10 mouse cellular contexts compared by ENCODE assay signal in genomic region chr4:47698514-47698913, GRCm38 (mm10).
A peak's percentile ranks its signal among the peaks of the same experiment; 100 is the strongest.
DNase-seq lines count a peak whose midpoint lies in the region; ATAC-seq and TF ChIP-seq lines count a peak whose summit lies in the region.
"Had no signal": no experiment of that assay in that cellular context is flagged by ENCODE, and none has a peak within 500 bp of the region (broad histone marks: within the 10 kb centered on the region; RNA-seq: fewer than 3 reads in every experiment).

No protein-coding gene starts in this region.

- no peak overlapping the region for H3K9ac ChIP-seq in lung, embryonic 14.5 days
- no peak overlapping the region for H3K9ac ChIP-seq in forebrain, embryonic 16.5 days (replicated peaks; ENCODE audit: low read depth, low read length)
- no peak overlapping the region for H3K9ac ChIP-seq in neural tube, embryonic 14.5 days (replicated peaks; ENCODE audit: low read depth, low read length)
- H3K9ac ChIP-seq: embryonic facial prominence, embryonic 15.5 days; liver, embryonic 15.5 days had no signal

- no peak for ATAC-seq in lung, embryonic 14.5 days (ENCODE audit: insufficient read depth)
- peak; percentile 87 for ATAC-seq in forebrain, embryonic 16.5 days
- peak; percentile 73 for ATAC-seq in neural tube, embryonic 14.5 days (ENCODE audit: low read depth)

- WGBS in lung, embryonic 14.5 days, result 58% methylated on average over 4 of the region's 4 CpGs
- 7% methylated on average over 4 of the region's 4 CpGs for WGBS in forebrain, embryonic 16.5 days
- 49% methylated on average over 4 of the region's 4 CpGs for WGBS in neural tube, embryonic 14.5 days

- no peaks in the 10 kb centered on the region for H3K36me3 ChIP-seq in lung, embryonic 14.5 days (ENCODE audit: insufficient read depth)
- no peaks in the 10 kb centered on the region for H3K36me3 ChIP-seq in forebrain, embryonic 16.5 days (ENCODE audit: control insufficient read depth, insufficient read depth)
- no peaks in the 10 kb centered on the region for H3K36me3 ChIP-seq in neural tube, embryonic 14.5 days (ENCODE audit: control insufficient read depth, insufficient read depth, low read length)
- H3K36me3 ChIP-seq: embryonic facial prominence, embryonic 15.5 days; liver, embryonic 15.5 days had no signal

- H3K4me3 ChIP-seq in lung, embryonic 14.5 days (ENCODE audit: low read depth, low read length), result no peak overlapping the region
- no peak overlapping the region for H3K4me3 ChIP-seq in forebrain, embryonic 16.5 days (replicated peaks; ENCODE audit: low read length)
- no peak overlapping the region for H3K4me3 ChIP-seq in neural tube, embryonic 14.5 days (ENCODE audit: low read depth, low read length)
- H3K4me3 ChIP-seq: embryonic facial prominence, embryonic 15.5 days; liver, embryonic 15.5 days had no signal

- H3K27ac ChIP-seq in lung, embryonic 14.5 days (ENCODE audit: low read depth), result no peak overlapping the region
- peak overlapping the region; percentile 56 for H3K27ac ChIP-seq in forebrain, embryonic 16.5 days (ENCODE audit: low read length)
- H3K27ac ChIP-seq in neural tube, embryonic 14.5 days (ENCODE audit: low read depth, low read length), result peak overlapping the region; percentile 60; the same call in 1 of the 2 replicates
- H3K27ac ChIP-seq: embryonic facial prominence, embryonic 15.5 days; liver, embryonic 15.5 days had no signal

- no peak overlapping the region for H3K4me2 ChIP-seq in lung, embryonic 14.5 days
- no peak overlapping the region for H3K4me2 ChIP-seq in forebrain, embryonic 16.5 days (ENCODE audit: low read length)
- H3K4me2 ChIP-seq in neural tube, embryonic 14.5 days (ENCODE audit: low read depth, low read length), result no peak overlapping the region
- H3K4me2 ChIP-seq: embryonic facial prominence, embryonic 15.5 days; liver, embryonic 15.5 days had no signal

- TF ChIP-seq CTCF in lung, embryonic 14.5 days (IDR thresholded peaks at IDR 0.05; ENCODE audit: low read depth), result no peak

- no peaks in the 10 kb centered on the region for H3K4me1 ChIP-seq in lung, embryonic 14.5 days (ENCODE audit: insufficient read depth)
- H3K4me1 ChIP-seq in forebrain, embryonic 16.5 days (replicated peaks; ENCODE audit: control insufficient read depth, insufficient read depth, low read length), result peaks cover 15% of the 10 kb centered on the region
- no peaks in the 10 kb centered on the region for H3K4me1 ChIP-seq in neural tube, embryonic 14.5 days (ENCODE audit: control insufficient read depth, insufficient read depth, low read length)
- H3K4me1 ChIP-seq: liver, embryonic 15.5 days had no signal

- no peaks in the 10 kb centered on the region for H3K27me3 ChIP-seq in lung, embryonic 14.5 days (ENCODE audit: insufficient read depth, low read length)
- H3K27me3 ChIP-seq in forebrain, embryonic 16.5 days (replicated peaks; ENCODE audit: control insufficient read depth, insufficient read depth, low read length), result no peaks in the 10 kb centered on the region
- H3K27me3 ChIP-seq in neural tube, embryonic 14.5 days (ENCODE audit: control insufficient read depth, insufficient read depth, low read length), result no peaks in the 10 kb centered on the region
- H3K27me3 ChIP-seq: CH12.LX; embryonic facial prominence, embryonic 15.5 days; liver, embryonic 15.5 days had no signal

- peak; percentile 9 for DNase-seq in lung, embryonic 14.5 days
- no peak for DNase-seq in lung, postnatal 25 days (ENCODE audit: low spot score)
- peak; percentile 75 for DNase-seq in cerebellum, adult 9-10 months
- DNase-seq in urinary bladder, postnatal 25 days (ENCODE audit: low spot score), result no peak
- DNase-seq in testis, postnatal 10 days (ENCODE audit: low spot score), result no peak

- H3K9me3 ChIP-seq in lung, embryonic 14.5 days (ENCODE audit: low read depth, low read length), result no peaks in the 10 kb centered on the region
- H3K9me3 ChIP-seq in forebrain, embryonic 16.5 days (ENCODE audit: control insufficient read depth, low read length), result no peaks in the 10 kb centered on the region
- no peaks in the 10 kb centered on the region for H3K9me3 ChIP-seq in neural tube, embryonic 14.5 days (ENCODE audit: control insufficient read depth, low read length)
- H3K9me3 ChIP-seq: embryonic facial prominence, embryonic 15.5 days; liver, embryonic 15.5 days had no signal

Comparison
In these comparisons a context has a peak if more than half of its experiments do, and no peak if none do; other contexts are left out.
1. DNase-seq: peak in lung, embryonic 14.5 days (single experiment) and cerebellum, adult 9-10 months (single experiment); none in lung, postnatal 25 days (single experiment), urinary bladder, postnatal 25 days (single experiment) and testis, postnatal 10 days (single experiment).